Mouse (Mus musculus) liver, postnatal 0 days (tissue): ENCODE data around the gene H2afj.

Experiments
- CTCF ChIP-seq: sonication (generic); IDR thresholded peaks from 2 replicates; pipeline ENCODE4 v1.5.1; 2016; ENCODE audit warnings: antibody characterized with exemption, low read depth
- EP300 ChIP-seq: IDR thresholded peaks from 2 replicates; pipeline ENCODE4 v1.6.1; 2016; ENCODE audit warnings: antibody characterized with exemption, low read depth, mild to moderate bottlenecking

DNA sequence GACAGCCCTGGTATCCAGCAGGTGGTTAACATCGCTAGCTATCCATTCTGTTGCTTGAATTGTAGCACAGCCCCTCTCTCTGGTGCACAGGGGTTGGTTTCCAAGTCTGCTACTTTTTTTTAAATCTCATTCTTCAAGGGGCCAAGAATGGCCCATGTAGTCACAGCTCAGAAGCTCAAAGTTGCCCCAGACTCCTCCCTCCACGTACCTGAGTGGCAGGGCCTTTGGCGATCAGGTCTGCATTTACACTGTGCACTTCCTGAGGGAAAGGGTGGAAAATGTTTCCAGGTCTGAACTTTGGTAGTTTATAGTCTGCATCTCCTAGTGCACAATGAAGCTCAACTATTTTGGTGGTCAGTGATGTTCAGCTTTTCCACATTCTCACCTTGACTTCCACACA is 39.2 kb downstream of the H2afj start:
- TF ChIP-seq EP300 (no peak), CTCF (no peak)
